Mouse (Mus musculus) testis, postnatal 14 days (tissue): ENCODE results near the gene Zbp1.

Source experiments
- DNase-seq: peaks from one replicate; pipeline ENCODE4 v3.0.0; 2021; ENCODE audit warnings: low spot score

The Zbp1 gene

DNA sequence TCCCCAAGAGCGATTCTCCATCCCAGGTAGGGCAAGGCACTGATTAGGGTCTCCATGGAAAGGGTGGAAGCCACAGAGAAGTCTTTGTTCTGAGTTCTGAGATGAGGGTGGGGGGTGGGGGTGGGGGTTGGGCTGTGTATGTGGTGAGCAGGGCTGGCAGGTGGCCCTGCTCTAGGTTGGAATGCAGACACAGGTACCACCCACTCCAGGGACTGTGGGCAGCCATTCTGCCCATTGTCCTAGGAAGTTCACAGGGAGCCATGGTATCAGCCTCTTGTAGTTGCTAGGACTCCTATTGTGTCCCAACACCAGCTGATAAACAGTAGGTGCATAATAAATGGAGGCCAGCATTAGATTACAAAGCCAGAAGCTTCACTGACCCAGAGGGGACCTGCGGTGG is 28.5 kb upstream of the Zbp1 start:
- no peak for DNase-seq

DNA sequence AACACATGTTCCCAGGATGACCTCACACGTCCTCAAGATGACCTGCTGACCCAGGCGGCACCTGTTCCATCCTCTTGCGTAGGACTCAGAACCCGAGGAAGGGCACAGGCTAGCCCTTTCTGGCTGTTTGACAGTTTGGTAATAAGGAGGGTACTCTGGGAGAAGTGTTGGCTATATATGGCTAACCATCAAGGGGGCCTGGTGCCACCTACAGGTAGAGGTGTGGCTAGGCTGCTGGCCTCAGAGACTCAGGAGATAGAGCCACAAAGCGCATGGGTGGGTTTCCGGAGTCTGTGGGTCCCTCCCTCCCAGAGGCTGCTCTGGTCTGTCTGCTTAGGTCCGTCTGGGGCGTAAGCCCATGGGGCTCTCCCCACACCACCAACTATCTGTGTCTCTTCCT is 28.0 kb upstream of the Zbp1 start:
- no peak for DNase-seq

DNA sequence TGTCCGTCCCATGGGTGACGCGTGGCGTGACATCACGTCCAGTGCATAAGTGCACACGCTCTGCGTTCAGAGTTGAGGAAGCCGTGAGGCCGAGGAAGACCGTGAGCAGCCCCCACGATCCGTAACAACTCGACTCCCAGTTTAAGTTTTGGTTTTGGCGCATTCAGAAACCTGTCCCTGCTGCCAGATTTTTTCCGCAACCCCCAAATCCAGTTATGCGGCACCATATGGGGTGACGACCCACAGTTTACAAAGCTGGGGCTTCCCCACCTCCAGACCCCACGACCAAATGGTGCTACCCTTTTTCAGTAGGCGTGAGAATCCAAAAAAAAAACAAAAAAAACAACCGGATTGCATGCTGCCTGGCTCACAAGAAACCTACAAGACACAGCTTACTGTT is 26.5 kb upstream of the Zbp1 start:
- DNase-seq, result no peak

DNA sequence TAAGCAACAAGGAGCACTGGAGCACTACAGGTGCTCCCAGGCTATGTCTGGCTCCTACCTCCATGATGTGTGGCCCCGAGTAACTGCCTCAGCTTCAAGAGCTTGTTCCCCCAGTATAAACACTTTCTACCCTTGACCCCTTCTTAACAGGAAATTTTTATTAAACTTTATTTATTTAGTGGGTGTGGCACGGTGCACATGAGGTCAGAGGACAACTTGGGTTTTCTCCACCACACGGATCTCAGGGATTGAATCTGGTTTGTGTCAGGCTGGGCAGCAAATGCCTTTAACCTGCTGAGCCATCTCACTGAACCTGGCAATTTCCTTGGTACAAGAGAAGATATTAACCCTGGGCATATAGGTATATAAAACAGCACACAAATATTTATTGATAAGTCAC is 25.4 kb upstream of the Zbp1 start:
- no peak for DNase-seq

DNA sequence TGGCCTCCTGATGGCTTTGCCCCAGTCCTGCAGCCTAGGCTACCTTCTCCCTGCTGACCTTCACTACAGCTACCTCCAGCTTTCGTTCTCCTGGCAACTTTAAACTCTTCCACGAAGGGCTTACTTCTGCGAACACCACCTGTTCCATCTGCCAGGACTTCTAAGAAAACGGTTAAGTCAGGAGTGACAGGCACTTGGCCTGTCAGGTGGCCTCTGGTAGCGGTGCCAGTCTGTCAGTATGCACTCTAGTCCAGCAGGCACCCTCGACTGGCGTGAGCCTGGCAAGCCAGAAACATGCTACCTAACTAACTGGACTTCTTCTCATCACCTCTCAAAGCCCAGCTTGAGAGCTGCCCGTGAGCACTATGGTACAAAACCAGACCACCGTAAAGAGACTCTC is 24.9 kb upstream of the Zbp1 start:
- DNase-seq, result no peak

DNA sequence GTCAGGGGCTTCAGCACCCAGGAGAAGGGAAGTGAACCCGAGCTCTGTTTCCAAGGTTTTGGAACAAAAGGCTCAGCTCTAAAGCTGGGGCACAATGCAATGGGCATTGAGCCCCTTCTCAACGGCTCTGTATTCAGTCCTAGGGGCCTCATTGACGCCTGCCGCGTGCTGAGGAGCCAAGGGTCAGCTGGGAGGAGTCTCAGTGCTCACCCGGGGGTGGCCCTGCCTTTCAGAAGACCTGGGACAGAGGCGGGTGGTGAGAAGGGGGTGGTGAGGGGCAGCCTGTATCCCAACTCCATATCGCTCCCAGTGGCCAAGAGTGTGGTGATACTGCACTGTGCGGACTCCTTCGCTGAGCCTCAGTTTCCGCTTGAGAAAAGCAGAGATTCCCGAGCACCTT is 24.2 kb upstream of the Zbp1 start:
- no peak for DNase-seq

DNA sequence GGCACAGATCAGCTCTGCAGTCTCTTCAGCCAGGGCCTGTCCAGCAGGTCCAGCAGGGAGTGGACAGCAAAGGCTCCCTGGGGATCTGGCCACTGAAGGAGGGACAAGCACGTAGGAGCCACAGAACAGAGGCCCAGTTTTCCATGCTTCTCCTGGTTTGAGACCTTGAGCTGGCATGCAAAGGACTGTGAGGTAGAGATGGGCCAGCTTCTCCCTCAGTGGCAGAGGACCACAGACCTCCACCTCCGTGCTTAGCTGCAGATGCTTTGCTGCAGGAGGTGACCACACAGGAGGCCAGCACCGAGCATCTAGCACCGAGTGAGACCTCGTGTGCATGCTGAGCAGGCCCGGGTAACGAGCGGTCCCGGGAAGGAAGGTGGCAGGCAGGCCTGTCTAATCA is 22.0 kb upstream of the Zbp1 start:
- DNase-seq, result no peak

DNA sequence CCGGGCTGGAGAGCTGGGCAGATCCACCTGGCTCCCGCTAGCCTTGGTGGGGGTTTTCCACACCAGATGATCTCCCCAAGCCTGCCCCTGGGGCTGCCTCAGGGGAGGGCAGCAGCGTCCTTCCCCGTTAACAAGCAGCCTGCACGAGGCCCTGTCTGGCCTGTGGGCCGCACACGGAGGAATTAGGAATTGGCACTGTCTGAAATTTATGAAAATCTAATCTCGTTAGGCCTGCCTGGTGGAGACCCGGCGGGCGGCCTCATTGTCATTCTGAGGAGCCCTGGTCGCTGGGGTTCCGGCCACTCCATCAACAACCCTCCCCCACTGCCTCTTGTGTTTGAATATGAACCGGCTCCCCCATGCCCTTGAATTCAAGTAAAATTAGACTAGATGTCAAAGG is 19.8 kb upstream of the Zbp1 start:
- no peak for DNase-seq

DNA sequence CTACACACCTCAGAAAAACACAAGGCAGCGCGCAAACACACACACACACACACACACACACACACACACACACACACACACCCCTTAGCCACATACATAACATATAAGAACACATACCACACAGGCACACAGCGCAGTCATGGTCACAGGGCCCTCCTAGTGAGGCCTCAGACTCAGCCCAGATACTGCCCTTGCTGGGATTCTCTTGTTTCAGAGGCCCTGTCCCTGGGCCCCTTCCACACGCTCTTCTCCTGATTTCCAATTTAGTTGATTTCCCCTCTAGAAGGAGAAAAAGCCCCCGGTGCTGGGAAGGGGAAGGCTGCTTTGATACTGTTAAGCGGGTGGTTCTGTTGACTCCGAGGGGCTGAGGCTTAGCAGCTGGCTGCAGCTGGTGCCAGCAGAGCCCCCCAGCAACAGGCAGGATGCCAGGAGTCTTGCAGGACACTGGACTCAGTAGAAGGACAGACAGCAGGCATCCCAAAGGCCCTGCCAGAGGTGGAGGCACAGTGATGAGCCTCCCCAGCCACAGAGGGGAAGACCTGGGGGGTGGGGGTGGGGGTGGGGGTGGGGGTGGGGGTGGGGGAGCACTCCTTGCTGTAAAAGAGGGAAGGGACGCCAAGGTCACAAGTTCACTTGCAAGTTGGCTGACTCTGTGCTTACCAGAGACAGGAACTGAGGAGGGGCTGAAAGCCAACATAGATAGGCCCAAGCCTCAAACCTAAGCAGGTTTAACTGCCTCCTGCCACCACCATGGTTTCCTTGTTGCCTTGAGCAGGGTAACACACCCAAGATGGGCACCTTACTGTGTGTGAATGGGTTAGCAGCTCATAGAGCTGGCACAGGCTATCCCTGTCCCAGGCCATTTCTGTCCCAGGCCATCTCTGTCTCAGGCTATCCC is 17.0 kb upstream of the Zbp1 start:
- no peak for DNase-seq

DNA sequence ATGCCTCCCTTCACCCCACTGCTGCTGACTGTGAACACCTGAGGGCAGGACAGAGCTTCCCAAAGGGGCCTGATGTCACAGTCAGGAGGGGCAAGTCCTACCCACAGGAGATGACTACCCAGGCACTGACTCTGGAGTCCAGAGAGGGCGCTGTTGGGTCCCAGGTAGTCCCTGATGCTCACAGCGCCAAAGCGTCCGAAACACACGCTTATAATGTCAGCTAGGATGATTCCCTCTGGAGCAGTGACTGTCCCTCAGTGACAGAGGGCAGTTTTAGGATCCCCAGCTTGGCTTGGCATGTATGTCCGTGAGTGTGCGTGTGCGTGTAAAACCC is 14.0 kb upstream of the Zbp1 start:
- DNase-seq, result no peak

DNA sequence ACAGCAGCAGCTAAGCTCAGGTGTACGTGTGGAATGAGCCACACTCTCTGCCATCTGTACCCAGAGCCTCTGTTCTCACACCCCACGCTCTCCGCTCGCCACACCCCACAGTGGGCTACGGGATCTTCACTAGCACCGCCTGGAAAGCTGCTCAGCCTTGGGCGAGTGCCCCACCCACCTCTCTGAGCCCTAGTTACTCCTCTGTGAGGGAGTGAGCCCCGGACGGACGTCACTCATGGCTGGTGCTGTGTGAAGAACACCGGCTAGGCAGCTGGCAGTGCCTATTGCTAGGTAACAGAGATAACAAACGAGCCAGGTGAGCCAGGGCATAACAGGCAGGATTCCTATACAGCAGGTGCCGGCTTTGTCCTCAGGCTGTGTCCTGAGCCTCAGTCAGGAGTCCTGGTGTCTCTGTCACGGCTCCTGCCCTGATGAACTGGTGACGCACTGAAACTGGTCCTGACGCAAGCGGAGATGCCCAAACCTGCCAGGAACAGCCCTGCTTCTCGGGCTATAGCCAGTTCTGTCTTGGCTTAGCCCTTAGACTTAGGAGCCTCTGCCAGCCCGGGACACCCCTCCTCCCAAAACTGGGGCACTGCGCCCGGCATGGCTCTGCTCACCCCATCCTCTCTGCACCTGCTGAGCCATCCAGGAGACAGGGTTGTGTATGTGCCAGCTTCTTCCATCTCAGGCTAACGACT is 13.5 kb upstream of the Zbp1 start:
- DNase-seq, result no peak

DNA sequence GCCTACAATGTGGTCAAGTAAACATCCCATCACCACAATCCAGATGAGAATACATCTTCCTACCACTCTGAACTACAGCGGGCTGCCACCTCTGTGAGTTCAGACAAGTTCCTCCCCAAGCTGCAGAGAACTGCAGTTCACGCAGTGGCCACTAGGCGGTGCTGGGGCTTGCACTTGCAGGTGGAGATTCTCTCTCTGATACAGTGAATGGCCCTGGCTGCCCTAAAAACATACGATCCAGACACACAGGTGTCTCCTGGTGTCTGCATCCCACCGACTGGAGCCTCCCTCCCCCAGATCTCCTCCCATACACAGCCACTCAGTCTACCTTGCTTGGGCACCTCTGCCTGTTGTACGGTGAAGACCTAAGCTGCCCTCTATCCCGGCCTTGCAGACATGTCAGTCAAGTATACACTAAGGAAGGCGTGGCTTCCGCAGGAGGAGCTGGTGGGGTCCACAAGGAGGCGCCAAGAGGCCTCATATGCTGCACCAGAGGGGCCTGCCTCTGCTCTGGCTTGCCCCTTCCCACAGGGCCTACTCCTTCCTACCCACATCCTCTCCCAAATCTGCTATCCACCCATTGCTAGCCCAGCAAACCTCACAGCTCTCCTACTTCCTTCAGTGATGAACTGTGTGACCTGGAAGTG is 11.0 kb upstream of the Zbp1 start:
- peak; percentile 83 for DNase-seq

DNA sequence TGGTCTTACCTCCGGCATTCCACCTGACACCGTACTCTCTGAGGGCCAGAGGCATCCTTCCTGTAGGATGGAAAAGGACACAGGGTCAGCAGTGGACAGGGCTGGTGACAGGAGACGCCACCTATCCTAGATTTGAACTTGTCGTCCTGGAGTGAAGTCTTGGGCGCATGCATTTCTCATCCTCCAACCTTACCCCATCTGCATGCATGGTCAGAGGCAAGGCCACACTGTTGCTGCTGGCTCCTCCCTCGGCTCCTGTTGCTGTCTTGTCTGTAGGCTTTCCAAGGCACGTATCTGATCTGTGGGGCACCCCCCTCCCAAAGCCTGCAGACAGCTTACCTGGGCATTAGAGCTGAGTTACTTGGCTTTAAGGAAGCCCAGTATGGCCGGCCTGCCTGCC is 9.8 kb upstream of the Zbp1 start:
- no peak for DNase-seq

DNA sequence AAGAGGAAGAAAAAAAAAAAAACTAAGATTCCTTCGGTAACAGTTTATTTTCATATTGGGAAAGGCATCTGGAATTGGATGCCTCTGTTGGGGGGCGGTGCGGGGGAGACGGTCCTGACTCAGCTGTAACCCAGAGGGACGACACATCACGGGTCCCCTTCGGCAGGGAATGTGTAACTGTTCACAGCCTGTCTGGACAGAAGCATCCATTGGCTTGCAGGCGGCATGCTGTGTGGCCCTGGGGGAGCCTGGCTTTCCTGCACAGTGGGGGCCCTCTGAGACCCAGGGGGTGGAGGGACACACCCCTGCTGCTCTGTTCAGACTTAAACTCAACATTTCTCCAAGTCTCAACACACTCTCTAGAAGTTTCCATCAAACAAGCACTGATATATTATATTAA is 8.1 kb upstream of the Zbp1 start:
- DNase-seq, result no peak

DNA sequence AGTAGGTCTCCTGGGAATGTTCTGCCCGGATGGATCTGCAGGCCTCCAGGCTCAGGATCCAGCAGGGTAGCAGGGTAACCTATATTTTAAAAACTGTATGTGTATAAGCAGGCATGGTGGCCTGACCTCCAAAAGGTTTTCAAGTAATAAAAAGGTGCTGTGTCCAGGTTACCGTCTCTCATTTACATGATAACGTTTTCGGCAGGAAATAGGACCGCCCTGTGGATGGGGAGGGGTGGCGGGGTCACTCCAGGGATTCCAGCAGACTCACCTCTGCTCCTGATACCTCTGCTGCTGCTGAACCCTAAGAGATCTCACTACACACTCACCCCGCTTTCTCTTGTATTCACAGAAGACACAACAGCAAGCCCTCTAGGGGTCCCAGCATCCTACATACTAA is 7.2 kb upstream of the Zbp1 start:
- no peak for DNase-seq

DNA sequence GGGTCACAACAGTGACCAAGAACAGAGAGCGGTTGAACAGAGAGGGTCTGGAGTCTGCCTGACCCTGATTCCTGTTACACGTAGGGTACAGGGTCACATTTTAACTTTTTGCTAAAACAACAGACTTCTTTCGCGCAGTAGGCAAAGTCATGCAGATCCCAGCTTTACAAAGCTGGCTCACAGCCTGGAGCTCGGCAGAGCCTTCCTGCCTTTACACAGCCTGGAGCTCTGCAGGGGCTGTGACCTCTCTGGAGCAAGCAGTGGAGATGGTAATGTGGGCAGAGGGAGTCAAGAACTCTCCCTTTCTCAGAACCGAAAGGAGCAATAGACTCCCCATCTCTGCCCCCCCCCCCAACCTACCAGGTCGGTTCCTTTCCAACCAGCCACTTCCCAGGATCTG is 6.1 kb upstream of the Zbp1 start:
- DNase-seq, result no peak

DNA sequence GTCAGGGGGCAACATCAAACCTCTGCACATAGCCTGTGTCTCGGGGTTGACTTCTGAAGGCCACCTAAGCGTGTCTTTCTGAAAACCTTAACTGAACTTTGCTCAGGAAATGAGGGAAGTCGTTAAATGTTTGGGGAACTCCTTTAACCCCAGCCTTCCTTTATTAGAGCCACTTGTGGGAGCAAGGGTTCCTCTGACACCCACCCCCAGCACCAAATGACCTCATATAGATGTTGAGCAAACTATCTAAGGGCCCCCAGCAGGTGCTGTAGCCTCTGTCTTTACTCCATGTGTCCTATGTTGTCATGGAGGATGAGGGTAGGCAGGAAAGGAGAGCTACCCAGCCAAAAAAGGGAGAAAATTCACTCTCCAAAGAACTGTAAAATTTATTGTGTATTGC is 5.4 kb upstream of the Zbp1 start:
- DNase-seq, result no peak

DNA sequence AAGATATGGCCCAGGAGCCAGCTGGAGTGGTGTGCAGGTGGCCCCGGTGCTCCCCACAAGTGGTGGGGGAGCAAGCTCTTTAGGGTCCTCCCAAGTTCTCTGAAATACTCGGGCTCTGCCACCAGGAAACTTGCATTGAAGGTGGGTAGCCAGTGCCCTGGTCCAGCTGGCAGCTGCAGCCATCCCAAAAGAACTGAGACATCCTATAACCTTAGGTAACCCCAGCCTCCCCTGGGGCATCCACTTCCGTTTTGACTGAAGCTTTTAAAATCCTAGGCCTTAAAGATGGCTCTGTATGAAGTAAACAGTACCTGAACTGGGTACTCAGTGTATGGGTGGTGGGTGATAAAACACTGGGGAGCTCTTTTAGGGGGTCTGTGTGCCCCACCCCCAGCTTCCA is 4.8 kb upstream of the Zbp1 start:
- no peak for DNase-seq

DNA sequence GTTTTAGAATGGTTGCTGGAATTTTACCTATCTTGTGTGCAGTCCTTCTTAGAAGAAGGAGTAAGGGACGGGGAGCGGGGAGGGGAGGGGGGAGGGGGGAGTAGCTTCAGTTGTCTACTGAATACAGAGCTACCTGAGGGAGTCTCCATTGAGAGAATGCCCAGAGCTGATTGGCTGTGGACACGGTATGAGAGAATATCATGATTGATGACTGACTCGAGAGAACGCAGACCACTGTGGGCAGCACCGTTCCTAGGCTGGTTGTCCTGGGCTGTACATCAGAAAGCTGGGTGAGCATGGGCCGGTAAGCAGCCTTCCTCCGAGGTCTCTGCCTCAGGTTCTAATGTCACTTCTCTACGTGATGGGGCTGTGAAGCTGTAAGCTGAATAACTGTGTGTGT is 2.0 kb upstream of the Zbp1 start:
- no peak for DNase-seq

DNA sequence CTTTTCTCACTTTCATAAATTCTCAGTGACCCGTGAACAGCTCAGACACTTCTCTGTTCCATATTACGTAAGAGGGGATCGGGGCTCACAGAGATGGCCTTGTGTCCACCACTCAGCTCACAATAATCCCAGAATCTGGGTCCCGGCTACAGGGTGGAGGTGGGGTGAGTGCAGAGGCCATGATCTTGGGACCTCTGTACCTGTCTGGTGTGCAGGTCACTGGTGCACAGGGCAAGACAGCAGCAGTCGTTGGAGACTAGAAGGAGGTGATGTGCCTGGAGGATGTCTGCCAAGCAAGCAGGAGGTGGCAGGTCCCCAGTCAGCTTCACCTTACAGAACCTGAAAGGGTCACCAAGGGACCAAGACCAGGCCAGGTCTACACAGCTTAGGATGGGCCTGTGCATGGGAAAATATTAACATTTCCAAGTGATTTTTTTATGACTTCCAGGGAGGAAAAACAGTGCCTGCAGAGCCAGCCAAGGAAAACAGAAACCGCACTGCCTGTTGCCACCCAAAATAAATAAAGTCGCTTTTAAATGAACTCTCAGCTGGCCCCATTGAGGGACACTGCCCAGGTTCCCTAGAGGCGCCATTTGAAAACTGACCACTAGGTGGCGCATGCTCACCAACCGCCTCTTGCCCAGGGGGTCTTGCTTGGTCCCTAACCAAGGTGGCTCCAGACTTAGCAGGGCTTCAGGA is 682 bp upstream of the Zbp1 start:
- no peak for DNase-seq

DNA sequence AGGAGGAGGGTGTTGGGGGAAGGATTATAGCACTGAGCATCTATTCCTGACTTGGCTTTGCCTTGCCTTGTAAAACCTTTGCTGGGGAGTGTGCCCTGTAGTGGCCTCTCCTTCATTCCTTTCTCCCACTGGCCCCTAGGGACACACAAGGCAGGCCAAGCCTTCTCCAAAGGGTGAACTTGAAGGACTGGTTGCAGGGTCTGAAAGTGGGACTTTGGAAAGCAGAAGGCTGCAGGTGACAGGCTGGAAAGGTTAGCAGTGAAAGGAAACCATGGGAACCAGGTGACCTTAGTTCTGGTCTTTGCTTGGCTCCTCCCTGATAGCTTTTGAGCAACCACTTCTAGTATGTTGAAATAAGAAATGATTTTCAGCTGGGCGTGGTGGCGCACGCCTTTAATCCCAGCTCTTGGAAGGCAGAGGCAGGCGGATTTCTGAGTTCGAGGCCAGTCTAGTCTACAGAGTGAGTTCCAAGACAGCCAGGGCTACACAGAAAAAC is 912 bp downstream of the Zbp1 start:
- DNase-seq, result no peak

DNA sequence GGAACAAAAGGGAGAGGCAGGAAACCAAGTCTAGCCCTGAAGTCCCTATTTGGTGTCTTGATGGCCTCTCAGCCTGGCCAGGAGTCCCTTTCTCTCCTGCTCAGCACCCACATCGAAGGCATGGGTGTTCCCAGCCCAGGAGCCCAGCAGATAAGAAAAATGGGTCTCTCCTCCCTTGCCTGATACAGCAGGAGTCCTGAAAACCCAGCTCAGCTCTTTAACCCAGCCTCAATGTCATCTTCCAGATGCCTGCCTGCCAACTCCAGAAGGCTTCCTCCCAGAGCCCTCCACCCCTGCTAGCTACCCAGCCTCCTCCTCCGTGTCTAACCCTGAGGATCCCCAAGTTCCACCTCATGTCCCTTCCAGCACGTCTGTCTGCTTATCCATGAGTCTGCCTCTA is 1.5 kb downstream of the Zbp1 start:
- DNase-seq, result no peak

DNA sequence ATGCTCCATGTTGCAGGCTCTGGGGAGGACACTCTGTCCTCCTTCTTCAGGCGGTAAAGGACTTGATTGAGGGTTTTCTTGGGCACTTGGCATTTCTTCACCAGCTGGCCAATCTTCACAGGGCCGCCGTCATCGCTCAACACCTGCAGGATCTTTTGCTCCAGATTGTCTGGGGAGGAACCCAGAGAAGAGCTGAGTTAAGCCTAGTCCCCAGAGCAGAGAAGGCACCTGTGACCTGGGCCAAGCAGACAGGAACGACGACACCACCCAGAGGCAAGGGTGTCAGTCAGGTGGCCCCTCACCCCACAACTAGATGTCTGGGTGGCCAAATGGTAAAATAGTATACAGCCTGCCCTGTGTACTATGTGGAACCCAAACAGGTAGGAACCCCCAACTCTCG is 1.9 kb downstream of the Zbp1 start:
- no peak for DNase-seq
